Mouse (Mus musculus) testis, adult 2 months (tissue): ENCODE results near the gene Max.

Experiments used
- CTCF ChIP-seq: fragments of 200-500 bp; IDR thresholded peaks from 2 replicates; pipeline ENCODE4 v1.5.1; 2012; ENCODE audit warnings: low read depth, mild to moderate bottlenecking, inconsistent platforms, low read length, moderate library complexity; ENCODE audit not compliant: control insufficient read depth, insufficient read depth, insufficient replicate concordance
- POLR2A ChIP-seq: fragments of 200-500 bp; IDR thresholded peaks from 2 replicates; pipeline ENCODE4 v1.6.1; 2012; ENCODE audit warnings: low read depth, mild to moderate bottlenecking, inconsistent platforms, low read length, moderate library complexity; ENCODE audit not compliant: control insufficient read depth

- TF ChIP-seq POLR2A, result no peak
- no peak for TF ChIP-seq CTCF
Measured at GRCm38 (mm10) chr12:76965089-76965488, 3.1 kb upstream of the Max start.
